Mouse (Mus musculus) megakaryocyte-erythroid progenitor cell, adult 5 weeks (primary cell): Measurements from ENCODE around the gene Alg5. TPM values are rescaled to one million over a fixed set of nuclear protein-coding genes. Genes with fewer than 3 reads are reported as not detected.

Source experiments
- polyA plus RNA-seq: library from polyadenylated mRNA; stranded (reverse); fragments of >175 nt; gene quantifications from 2 replicates; pipeline ENCODE4 v1.2.3, GENCODE M21; 2012

The Alg5 gene
- 2.8 and 3.3 TPM in 2 replicates for polyA plus RNA-seq

GRCm38 (mm10) chr3:54735247-54736046, at the start of gene Alg5, which contains the start of gene Exosc8:
TSS of gene Alg5 (plus strand) at chr3:54735539.
TSS of gene Exosc8 (minus strand) at chr3:54735393.

GRCm38 (mm10) chr3:54692202-54693055, 42.9 kb upstream of the Alg5 start, which contains the start of gene Supt20:
TSS of gene Supt20 (plus strand) at chr3:54692807.

GRCm38 (mm10) chr3:54714253-54714652, 21.1 kb upstream of the Alg5 start, which contains the start of gene Gm21958:
TSS of gene Gm21958 (minus strand) at chr3:54714353.

GRCm38 (mm10) chr3:54755145-54756041, 20.1 kb downstream of the Alg5 start, which contains the start of gene Smad9:
TSS of gene Smad9 (plus strand) at chr3:54755582.

Other genes starting within 250 kb of the Alg5 start
- 6.5 and 7.8 TPM in 2 replicates for gene Supt20, start 42.7 kb upstream of the Alg5 start, polyA plus RNA-seq
- gene Gm21958, start 21.2 kb upstream of the Alg5 start, polyA plus RNA-seq: not detected in 2 replicates
- gene Exosc8, start 146 bp upstream of the Alg5 start, polyA plus RNA-seq: 47.2 and 61.3 TPM in 2 replicates
- gene Smad9, start 20.0 kb downstream of the Alg5 start, polyA plus RNA-seq: not detected in 2 replicates
- 110 and 135 TPM in 2 replicates for gene Rfxap, start 72.3 kb downstream of the Alg5 start, polyA plus RNA-seq
- gene Sertm1, start 180.3 kb downstream of the Alg5 start, polyA plus RNA-seq: not detected in 2 replicates